ENCODE assay signal across 22 mouse cellular contexts in genomic region chr4:133064791-133065190, GRCm38 (mm10).
"Had no signal": no experiment of that assay in that cellular context is flagged by ENCODE, and none has a peak within 500 bp of the region (broad histone marks: within the 10 kb centered on the region; RNA-seq: fewer than 3 reads in every experiment).

No protein-coding gene starts in this region.

- H3K9me3 ChIP-seq: heart, embryonic 13.5 days; heart, embryonic 15.5 days; hindbrain, embryonic 10.5 days; hindbrain, embryonic 12.5 days; intestine, embryonic 15.5 days; limb, embryonic 13.5 days; limb, embryonic 15.5 days; liver, embryonic 12.5 days had no signal

- H3K27ac ChIP-seq: hindbrain, embryonic 10.5 days; hindbrain, embryonic 12.5 days; hindbrain, embryonic 14.5 days; intestine, embryonic 15.5 days; layer of hippocampus, adult 2 months; limb, embryonic 13.5 days; limb, embryonic 15.5 days; liver, embryonic 14.5 days had no signal

- H3K4me3 ChIP-seq: heart, embryonic 13.5 days; heart, embryonic 15.5 days; hindbrain, embryonic 10.5 days; hindbrain, embryonic 12.5 days; intestine, embryonic 15.5 days; layer of hippocampus, adult 2 months; limb, embryonic 13.5 days; limb, embryonic 15.5 days; liver, embryonic 12.5 days had no signal

- DNase-seq: gastrocnemius, postnatal 14 days; gastrocnemius, postnatal 36 days; heart, postnatal 14 days; heart, postnatal 4 days; kidney, adult 18-20 months; kidney, adult 8-10 months; kidney, postnatal 10 days; kidney, postnatal 25 days; kidney, postnatal 4 days; layer of hippocampus, postnatal 36 days; left cerebral cortex, postnatal 4 days had no signal

- H3K27me3 ChIP-seq: heart, embryonic 13.5 days; heart, embryonic 15.5 days; hindbrain, embryonic 12.5 days; intestine, embryonic 15.5 days; limb, embryonic 13.5 days; limb, embryonic 15.5 days; liver, embryonic 12.5 days had no signal

- H3K9ac ChIP-seq: heart, embryonic 15.5 days; hindbrain, embryonic 12.5 days; hindbrain, embryonic 14.5 days; intestine, embryonic 15.5 days; limb, embryonic 13.5 days; limb, embryonic 15.5 days; liver, embryonic 12.5 days; liver, embryonic 14.5 days had no signal
